Mouse (Mus musculus): Measurements from ENCODE around the gene Gm14403. TPM values are rescaled to one million over a fixed set of nuclear protein-coding genes. Genes with fewer than 3 reads are reported as not detected.
A peak's percentile ranks its signal among the peaks of the same experiment; 100 is the strongest.
"Not testable (repeated sequence)": the region's sequence is repeated elsewhere in the genome, so short reads cannot be mapped to it uniquely, and the experiment has no call there.

Gm14403 gene
- 10.0 and 11.1 TPM in 2 replicates for polyA plus RNA-seq (2011; ENCODE audit: insufficient read length, low read depth, missing spikeins)

DNA sequence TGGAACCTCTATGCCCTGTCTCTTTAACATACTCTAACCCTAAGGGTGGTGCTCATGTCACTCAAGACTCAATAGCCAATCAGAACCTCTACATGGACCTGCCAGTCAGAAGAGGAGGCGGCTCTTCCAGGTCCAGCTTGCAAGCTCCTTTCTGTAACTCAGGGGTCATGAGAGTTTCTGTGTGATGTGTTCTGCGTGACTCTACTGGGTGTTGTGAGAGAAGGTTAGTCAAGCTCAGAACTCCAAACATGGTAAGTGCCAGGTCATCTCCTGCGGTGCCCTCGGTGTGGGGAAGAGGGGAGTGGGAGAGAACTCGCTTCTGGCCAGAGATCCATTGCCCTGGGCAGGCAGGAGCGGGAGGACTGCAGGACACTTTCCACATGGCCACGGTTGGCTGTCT is at the start of gene Gm14403:
Gm14403 (plus strand) TSS at position 149 of the 400 bp plus-strand sequence.
- not testable (repeated sequence) for H3K4me1 ChIP-seq (ENCODE audit: control insufficient read depth, insufficient read depth, low read length); H3K27ac ChIP-seq (ENCODE audit: insufficient read depth, low read length)
- 0 out of 2 replicates have a peak, but pooled peaks have one; percentile 22 for TF ChIP-seq POLR2A (IDR thresholded peaks at IDR 0.05; ENCODE audit: low read depth, low read length)
- H3K4me3 ChIP-seq (ENCODE audit: insufficient read depth, low read length), result peak within 1 kb of the TSS; percentile 73

DNA sequence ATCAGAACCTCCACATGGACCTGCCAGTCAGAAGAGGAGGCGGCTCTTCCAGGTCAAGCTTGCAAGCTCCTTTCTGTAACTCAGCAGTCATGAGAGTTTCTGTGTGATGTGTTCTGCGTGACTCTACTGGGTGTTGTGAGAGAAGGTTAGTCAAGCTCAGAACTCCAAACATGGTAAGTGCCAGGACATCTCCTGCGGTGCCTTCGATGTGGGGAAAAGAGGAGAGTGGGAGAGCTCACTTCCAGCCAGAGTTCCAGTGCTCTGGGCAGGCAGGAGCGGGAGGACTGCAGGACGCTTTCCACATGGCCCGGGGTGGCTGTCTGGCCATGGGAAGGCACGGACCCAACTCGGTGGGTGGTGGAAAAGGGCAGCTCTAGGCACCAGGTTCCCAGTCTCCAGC is 33.3 kb upstream of the Gm14403 start, which contains the start of gene Zfp970:
Zfp970 (plus strand) TSS at position 58 of the 400 bp plus-strand sequence.
- peak within 1 kb of the TSS; percentile 52 for H3K4me3 ChIP-seq (ENCODE audit: insufficient read depth, low read length)
- not testable (repeated sequence) for H3K27ac ChIP-seq (ENCODE audit: insufficient read depth, low read length); H3K4me1 ChIP-seq (ENCODE audit: control insufficient read depth, insufficient read depth, low read length)

DNA sequence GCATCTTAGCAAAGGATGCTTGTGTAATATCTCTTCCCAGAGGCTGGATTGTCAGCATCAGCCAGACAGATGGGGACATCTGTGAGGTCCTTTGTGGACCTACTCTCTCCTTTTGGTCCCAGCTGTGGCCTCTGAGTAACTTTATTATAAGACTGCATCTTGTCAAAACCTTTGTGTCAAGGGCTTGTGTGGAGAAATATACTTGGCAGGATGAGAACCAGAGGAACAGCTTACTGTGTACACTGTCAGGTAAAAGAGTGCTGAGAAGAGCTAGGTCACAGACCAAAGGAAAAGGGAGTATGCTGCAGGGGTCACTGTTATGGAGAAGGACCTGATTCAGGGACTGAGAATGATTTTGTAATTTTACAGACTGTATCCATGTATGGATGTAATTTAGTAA is 29.8 kb upstream of the Gm14403 start:
- H3K4me3 ChIP-seq (ENCODE audit: insufficient read depth, low read length); H3K27ac ChIP-seq (ENCODE audit: insufficient read depth, low read length); H3K4me1 ChIP-seq (ENCODE audit: control insufficient read depth, insufficient read depth, low read length): not testable (repeated sequence)

DNA sequence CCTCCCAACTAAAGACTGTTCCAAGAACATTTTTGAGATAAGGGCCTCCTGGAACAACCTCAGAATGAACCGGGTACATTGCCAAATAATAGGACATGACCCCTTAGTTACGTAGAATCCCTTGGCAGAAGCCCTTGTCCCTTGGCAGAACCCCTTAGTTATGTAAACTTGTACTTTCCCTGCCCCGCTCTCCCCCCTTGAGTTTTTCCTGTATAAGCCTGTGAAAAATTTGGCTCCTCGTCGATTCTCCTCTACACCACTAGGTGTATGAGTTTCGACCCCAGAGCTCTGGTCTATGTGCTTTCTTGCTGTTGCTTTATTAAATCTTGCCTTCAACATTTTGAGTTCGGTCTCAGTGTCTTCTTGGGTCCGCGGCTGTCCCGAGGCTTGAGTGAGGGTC is 25.8 kb upstream of the Gm14403 start:
- not testable (repeated sequence) for H3K4me3 ChIP-seq (ENCODE audit: insufficient read depth, low read length); H3K4me1 ChIP-seq (ENCODE audit: control insufficient read depth, insufficient read depth, low read length); H3K27ac ChIP-seq (ENCODE audit: insufficient read depth, low read length)

DNA sequence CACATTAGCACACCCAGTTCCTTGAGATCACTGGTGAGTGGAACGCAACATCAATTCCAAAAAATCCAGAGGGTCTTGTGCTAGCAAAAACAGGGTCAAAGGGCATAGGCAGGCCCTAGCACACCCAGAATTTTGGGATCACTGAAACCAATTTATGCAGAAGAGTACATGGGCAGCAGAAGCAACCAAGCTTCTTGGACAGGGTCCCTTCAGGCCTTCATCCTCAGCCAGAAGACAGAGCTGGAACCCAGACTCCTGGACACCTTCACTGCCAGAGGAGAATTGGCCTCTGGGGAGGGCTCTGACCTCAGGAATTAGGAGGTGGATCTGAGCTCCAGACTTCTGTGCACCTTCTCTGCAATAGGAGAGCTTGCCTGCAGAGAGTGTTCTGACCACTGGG is 16.0 kb upstream of the Gm14403 start:
- H3K27ac ChIP-seq (ENCODE audit: insufficient read depth, low read length); H3K4me3 ChIP-seq (ENCODE audit: insufficient read depth, low read length); H3K4me1 ChIP-seq (ENCODE audit: control insufficient read depth, insufficient read depth, low read length): not testable (repeated sequence)

DNA sequence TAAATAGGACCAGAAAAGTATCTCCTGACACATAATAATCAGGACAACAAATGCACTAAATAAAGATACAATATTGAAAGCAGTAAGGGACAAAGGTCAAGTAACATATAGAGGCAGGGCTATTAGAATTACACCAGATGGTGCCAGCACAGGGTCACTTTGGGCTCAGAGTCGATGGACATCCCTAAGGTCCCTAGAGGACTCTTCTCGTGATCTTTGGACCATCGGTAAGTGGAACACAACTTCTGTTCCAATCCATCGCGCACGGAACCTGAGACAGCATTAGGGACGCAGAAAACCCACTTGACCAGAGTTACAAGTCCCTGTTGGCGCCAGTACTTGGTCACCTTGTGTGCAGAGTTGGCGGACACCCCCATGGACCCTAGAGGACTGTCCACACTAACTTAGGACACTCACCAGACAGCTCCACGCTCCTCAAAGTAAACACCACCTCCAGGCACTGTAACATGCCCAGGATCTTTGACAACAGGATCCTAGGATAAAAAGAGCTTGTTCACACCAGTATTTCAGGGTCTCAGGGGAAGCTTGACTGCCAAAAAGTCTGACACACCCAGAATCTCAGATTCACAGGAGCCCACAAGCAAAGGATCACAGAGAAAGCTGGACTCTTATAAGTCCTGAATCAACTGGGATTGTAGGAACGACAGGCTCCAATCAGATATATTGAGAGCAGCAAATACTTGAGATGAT is 14.6 kb upstream of the Gm14403 start:
- not testable (repeated sequence) for H3K4me1 ChIP-seq (ENCODE audit: control insufficient read depth, insufficient read depth, low read length); H3K27ac ChIP-seq (ENCODE audit: insufficient read depth, low read length); H3K4me3 ChIP-seq (ENCODE audit: insufficient read depth, low read length)

DNA sequence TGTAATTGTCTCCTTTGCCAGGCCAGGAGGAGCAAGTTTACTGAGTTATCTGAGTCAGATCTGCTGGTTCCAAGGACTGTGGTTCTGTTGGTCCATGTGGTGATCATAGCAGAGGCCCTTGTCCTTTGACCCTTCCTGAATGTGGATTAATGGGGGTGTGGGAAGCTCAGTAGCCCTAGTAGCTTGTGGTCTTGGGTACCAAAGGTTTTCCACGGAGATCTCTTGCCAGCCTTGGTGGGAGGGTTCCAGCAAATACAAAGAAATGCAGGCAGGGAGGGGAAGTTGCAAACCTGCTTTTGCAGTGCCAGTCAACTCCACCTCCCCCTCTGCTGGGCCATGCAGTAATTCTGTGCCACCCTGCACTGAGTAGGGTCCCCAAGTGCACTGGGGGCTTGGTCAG is 1.2 kb downstream of the Gm14403 start:
- H3K4me3 ChIP-seq (ENCODE audit: insufficient read depth, low read length); H3K4me1 ChIP-seq (ENCODE audit: control insufficient read depth, insufficient read depth, low read length); H3K27ac ChIP-seq (ENCODE audit: insufficient read depth, low read length): not testable (repeated sequence)

DNA sequence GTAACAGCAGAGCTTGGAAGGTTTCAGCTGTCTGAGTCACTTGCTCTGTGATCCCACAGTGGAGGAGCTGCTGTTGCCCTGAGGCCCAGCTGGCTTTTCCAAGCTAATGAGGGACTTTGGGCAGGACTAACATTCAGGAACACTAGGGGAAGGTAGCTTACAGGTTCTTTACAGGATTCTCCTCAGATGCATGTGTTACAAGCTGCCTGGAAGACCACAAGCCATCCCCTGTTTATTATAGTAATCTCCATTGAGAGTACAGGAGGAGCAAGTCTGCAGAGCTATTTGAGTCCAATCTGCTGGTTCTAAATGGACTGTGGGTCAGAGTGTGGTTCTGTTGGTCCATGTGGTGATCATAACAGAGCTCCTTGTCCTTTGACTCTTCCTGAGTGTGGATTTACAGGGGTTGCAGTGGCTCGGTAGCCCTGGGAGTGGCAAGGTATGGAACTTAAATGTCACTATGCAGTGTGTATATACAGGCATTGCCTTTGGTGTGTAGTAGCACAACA is 7.2 kb downstream of the Gm14403 start:
- not testable (repeated sequence) for H3K4me3 ChIP-seq (ENCODE audit: insufficient read depth, low read length); H3K4me1 ChIP-seq (ENCODE audit: control insufficient read depth, insufficient read depth, low read length); H3K27ac ChIP-seq (ENCODE audit: insufficient read depth, low read length)

DNA sequence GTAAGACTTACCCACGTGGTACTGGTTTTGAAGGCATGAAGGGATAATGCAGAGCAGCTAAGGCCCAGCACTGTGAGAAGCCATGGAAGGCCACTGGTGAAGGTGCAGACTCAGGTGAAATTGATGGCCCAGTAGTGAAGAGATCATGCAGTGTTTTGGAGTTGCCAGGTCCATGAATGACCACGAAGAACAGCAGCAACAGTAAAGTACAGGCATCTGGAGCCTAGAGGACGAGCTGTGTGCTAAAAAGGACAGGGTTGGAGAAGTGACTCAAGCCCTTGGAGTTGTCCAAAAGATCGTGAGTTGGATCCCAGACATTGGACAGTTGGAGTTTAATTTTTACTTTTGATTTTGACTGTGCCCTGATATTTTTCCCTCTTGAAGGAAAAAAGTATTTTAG is 13.4 kb downstream of the Gm14403 start:
- H3K4me3 ChIP-seq (ENCODE audit: insufficient read depth, low read length); H3K4me1 ChIP-seq (ENCODE audit: control insufficient read depth, insufficient read depth, low read length); H3K27ac ChIP-seq (ENCODE audit: insufficient read depth, low read length): not testable (repeated sequence)

DNA sequence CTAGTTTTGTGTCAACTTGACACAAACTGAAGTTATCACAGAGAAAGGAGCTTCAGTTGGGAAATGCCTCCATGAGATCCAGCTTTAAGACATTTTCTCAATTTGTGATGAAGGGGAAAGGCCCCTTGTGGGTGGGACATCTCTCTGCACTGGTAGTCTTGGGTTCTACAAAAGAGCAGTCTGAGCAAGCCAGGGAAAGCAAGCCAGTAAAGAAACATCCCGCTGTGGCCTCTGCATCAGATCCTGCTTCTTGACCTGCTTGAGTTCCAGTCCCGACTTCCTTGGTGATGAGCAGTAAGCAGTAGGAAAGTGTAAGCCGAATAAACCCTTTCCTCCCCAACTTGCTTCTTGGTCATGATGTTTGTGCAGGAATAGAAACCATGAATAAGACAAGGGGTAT is 14.0 kb downstream of the Gm14403 start:
- H3K4me3 ChIP-seq (ENCODE audit: insufficient read depth, low read length); H3K27ac ChIP-seq (ENCODE audit: insufficient read depth, low read length); H3K4me1 ChIP-seq (ENCODE audit: control insufficient read depth, insufficient read depth, low read length): not testable (repeated sequence)

DNA sequence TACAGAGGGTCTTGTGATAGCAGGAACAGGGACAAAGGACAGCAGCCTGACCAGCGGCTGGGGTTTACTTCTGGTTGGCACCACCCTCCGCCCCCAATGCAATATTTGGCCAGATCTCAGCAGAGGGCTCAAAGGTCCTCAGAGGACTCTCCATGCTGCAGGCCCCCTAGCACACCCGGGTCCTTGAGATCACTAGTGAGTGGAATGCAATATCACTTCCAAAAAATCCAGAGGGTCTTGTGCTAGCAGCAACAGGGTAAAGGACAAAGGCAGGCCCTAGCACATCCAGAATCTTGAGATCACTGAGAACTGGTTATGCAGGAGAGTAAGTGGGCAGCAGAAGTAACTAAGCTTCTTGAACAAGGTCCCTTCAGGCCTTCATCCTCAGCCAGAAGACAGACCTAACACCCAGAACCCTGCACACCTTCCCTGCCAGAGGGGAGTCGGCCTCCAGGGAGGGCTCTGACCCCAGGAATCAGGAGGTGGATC is 16.0 kb downstream of the Gm14403 start:
- H3K4me1 ChIP-seq (ENCODE audit: control insufficient read depth, insufficient read depth, low read length), result not testable (repeated sequence)

DNA sequence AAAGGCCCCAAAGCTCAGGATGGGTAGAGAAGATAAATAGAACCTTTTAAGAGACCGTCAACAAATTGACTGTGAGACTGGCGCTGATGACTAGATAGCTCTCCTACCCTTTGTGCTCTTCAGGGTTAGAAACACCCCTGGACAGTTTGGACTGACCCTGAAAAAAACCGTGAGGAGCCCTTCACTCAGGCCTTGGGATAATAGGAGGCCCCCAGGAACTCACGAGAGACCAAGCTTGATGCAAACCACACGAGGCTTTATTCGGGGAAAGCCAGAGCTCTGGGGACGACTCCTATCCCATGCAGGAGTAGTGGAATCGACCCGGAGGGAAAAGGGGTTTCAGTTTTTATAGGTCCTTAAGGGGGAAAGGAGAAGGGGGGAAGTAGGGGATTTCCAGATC is 19.7 kb downstream of the Gm14403 start:
- H3K4me1 ChIP-seq (ENCODE audit: control insufficient read depth, insufficient read depth, low read length); H3K27ac ChIP-seq (ENCODE audit: insufficient read depth, low read length); H3K4me3 ChIP-seq (ENCODE audit: insufficient read depth, low read length): not testable (repeated sequence)

More for the DNA sequence above, 16.0 kb downstream of the Gm14403 start:
- H3K4me3 ChIP-seq (ENCODE audit: insufficient read depth, low read length); H3K27ac ChIP-seq (ENCODE audit: insufficient read depth, low read length): not testable (repeated sequence)

DNA sequence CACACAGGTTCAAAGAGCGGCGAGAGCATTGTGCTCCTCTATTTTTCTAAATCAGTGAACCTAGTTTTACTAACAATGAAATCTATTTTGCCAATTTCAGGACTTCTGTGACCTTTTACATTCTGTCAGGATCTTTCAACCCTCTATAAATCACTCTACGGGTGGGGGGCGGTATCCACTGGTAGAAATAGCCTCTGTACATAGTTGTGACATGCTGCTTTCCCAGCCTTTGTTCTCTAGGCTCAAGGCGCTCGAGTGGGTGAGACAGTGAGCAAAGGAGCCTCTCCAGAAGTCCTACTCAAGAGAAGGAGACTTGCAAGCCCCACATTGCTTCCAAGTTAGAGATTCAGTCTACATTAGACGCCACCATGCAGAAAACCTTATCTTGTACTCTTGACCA is 20.3 kb downstream of the Gm14403 start:
- not testable (repeated sequence) for H3K4me3 ChIP-seq (ENCODE audit: insufficient read depth, low read length)

DNA sequence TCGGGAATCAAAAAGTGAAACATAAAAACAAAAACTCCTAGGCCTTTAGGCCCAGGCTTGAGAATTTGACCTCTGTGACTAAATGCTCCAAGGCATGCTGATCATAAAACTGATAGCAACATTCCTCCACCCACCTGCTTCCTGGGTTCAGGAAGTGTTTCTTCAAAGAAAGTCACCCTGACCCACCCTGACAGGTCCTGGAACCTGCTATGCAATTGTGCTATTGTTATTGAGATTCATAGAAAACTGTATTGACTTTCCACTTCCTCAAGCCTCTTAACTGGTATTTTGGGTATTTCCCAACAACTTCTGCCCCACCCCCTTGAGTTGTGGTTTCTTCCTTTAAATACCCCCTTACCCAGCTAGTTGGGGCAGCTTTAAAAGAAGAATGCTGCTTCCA is 20.9 kb downstream of the Gm14403 start:
- not testable (repeated sequence) for H3K4me3 ChIP-seq (ENCODE audit: insufficient read depth, low read length); H3K27ac ChIP-seq (ENCODE audit: insufficient read depth, low read length); H3K4me1 ChIP-seq (ENCODE audit: control insufficient read depth, insufficient read depth, low read length)

More for the DNA sequence above, 20.3 kb downstream of the Gm14403 start:
- H3K4me1 ChIP-seq (ENCODE audit: control insufficient read depth, insufficient read depth, low read length); H3K27ac ChIP-seq (ENCODE audit: insufficient read depth, low read length): not testable (repeated sequence)
